Mouse (Mus musculus) myocyte (in vitro differentiated cells): ENCODE measurements at regions not wholly inside any gene's neighbourhood (a gene's known extent, or its start where the extent isn't known, plus 50 kb on each side); places are given as distances from the start of the nearest gene placed in this dataset.

Experiments used
- CEBPB ChIP-seq: IDR thresholded peaks from 2 replicates; pipeline ENCODE4 v1.6.1; 2011; ENCODE audit warnings: mild to moderate bottlenecking, moderate library complexity; ENCODE audit not compliant: poor library complexity, insufficient read depth, severe bottlenecking
- E2F4 ChIP-seq: IDR thresholded peaks from one replicate; pipeline ENCODE4 v1.6.1; 2011; ENCODE audit warnings: mild to moderate bottlenecking, control low read depth, moderate library complexity; ENCODE audit not compliant: insufficient read depth
- MAX ChIP-seq: IDR thresholded peaks from one replicate; pipeline ENCODE4 v1.6.1; 2011; ENCODE audit warnings: low read depth, mild to moderate bottlenecking, control low read depth
- MYOD1 ChIP-seq, 3 experiments: IDR thresholded peaks; one replicate each; pipeline ENCODE4 v1.6.1; 2011; ENCODE audit warnings: control low read depth in 2 of 3, low read depth in 2 of 3, mild to moderate bottlenecking in 2 of 3, moderate library complexity in 1 of 3; ENCODE audit not compliant: insufficient read length in 2 of 3, control insufficient read depth in 1 of 3
- MYOG ChIP-seq, 3 experiments: IDR thresholded peaks; one replicate each; pipeline ENCODE4 v1.6.1; 2011; ENCODE audit warnings: control low read depth in 2 of 3, low read depth in 2 of 3, mild to moderate bottlenecking in 2 of 3; ENCODE audit not compliant: insufficient read length in 2 of 3, control insufficient read depth in 1 of 3, insufficient read depth in 1 of 3
- POLR2A ChIP-seq: IDR thresholded peaks from one replicate; pipeline ENCODE4 v1.6.1; 2011; ENCODE audit warnings: low read depth, mild to moderate bottlenecking, control low read depth, moderate library complexity; ENCODE audit not compliant: insufficient read length
- POLR2AphosphoS2 ChIP-seq: IDR thresholded peaks from one replicate; pipeline ENCODE4 v1.6.1; 2011; ENCODE audit warnings: low read depth, control low read depth; ENCODE audit not compliant: insufficient read length
- TCF12 ChIP-seq: IDR thresholded peaks from one replicate; pipeline ENCODE4 v1.6.1; 2011; ENCODE audit warnings: mild to moderate bottlenecking, control low read depth; ENCODE audit not compliant: poor library complexity, insufficient read depth, severe bottlenecking
- TCF3 ChIP-seq: IDR thresholded peaks from one replicate; pipeline ENCODE4 v1.6.1; 2011; ENCODE audit warnings: low read depth, control low read depth; ENCODE audit not compliant: insufficient read length
- USF1 ChIP-seq: IDR thresholded peaks from one replicate; pipeline ENCODE4 v1.6.1; 2011; ENCODE audit warnings: low read depth, mild to moderate bottlenecking, control low read depth, moderate library complexity

DNA sequence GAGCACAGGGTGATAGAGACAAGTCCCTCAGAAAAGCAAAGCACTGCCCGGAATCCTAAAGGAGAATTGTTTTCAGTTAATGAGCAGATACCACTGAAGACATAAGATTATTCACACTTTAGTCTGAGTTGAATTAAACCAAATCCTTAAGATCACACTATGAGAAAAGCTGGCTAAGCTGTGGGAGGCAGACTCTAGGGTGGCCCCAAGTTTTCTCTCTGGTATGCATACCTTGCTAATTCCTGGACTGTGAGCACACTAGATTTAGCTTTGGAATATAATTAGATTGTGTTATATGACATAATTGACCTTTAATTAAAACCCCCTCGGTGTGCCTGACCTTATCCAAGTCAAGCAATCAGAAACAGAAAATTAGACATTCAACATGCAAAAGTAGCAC, 247.3 kb downstream of the Akain1 start:
- TF ChIP-seq MAX (no peak), TCF12 (no peak), MYOD1 (IDR thresholded peaks at IDR 0.05; ENCODE audit: control insufficient read depth in 1 of 3, insufficient read length in 2 of 3, low read depth in 2 of 3) (no peak), POLR2A (no peak), E2F4 (no peak), USF1 (no peak), POLR2AphosphoS2 (no peak), CEBPB (no peak), MYOG (IDR thresholded peaks at IDR 0.05; ENCODE audit: control insufficient read depth in 1 of 3, insufficient read depth in 1 of 3, insufficient read length in 2 of 3, low read depth in 2 of 3) (no peak), TCF3 (no peak)
